ENCODE assay signal across 11 mouse cellular contexts in the genomic region with DNA sequence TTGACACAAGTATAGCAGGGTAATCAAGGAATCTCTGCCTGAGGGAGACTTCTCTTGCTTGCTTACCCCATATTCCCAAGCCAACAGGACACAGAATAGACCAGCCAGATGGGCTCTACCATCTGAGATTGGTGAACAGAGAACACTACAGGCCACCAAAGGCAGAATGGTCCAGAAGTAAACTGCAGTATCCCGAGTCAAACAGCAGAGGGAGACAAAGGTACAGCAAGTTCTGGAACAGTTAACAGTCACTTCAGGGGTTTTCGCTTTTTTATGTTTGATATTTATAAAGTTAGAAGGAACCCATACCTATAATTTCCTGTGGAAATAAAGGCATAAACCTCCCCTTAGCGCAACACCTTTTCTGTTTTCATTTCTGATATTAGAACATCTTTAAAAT.
DNase-seq lines count a peak whose midpoint lies in the region; TF ChIP-seq lines count a peak whose summit lies in the region.
"Had no signal": no experiment of that assay in that cellular context is flagged by ENCODE, and none has a peak within 500 bp of the region (broad histone marks: within the 10 kb centered on the region; RNA-seq: fewer than 3 reads in every experiment).

No protein-coding gene starts in this region.

- TF ChIP-seq CTCF in layer of hippocampus, adult 2 months (conservative IDR thresholded peaks at IDR 0.05) = peak; percentile 70

- no peak overlapping the region for H3K27ac ChIP-seq in layer of hippocampus, adult 2 months
- H3K27ac ChIP-seq: heart, embryonic 13.5 days; limb, embryonic 12.5 days had no signal

- DNase-seq in cerebellum, adult 18-20 months = peak; percentile 4 to 13
- no peak for DNase-seq in cerebellum, adult 8-10 months
- DNase-seq in left cerebral cortex, adult 18-20 months (ENCODE audit: low spot score in 2 of 2) = peak; percentile 52 to 53
- DNase-seq in left cerebral cortex, postnatal 4 days = no peak
- peak; percentile 67 for DNase-seq in ZHBTc4 (ENCODE audit: low read depth, low spot score)
- DNase-seq in layer of hippocampus, adult 2 months (ENCODE audit: low spot score in 2 of 2) = peak in 1 of 2 experiments; percentile 16
- DNase-seq in thymus, postnatal 14 days = no peak
- DNase-seq in cerebellum, adult 11 months = no peak
- DNase-seq: cerebellum, adult 9-11 months had no signal

- intact Hi-C loops in left cerebral cortex, postnatal 4 days (cut with DNase I) = no loop called here

- no peak overlapping the region for H3K4me3 ChIP-seq in layer of hippocampus, adult 2 months
- H3K4me3 ChIP-seq: heart, embryonic 13.5 days; limb, embryonic 12.5 days had no signal

Comparison
In these comparisons a context has a peak if more than half of its experiments do, and no peak if none do; other contexts are left out.
1. DNase-seq: peak in cerebellum, adult 18-20 months (2 of 2), left cerebral cortex, adult 18-20 months (2 of 2) and ZHBTc4 (single experiment); none in cerebellum, adult 8-10 months (single experiment), left cerebral cortex, postnatal 4 days (single experiment), thymus, postnatal 14 days (single experiment) and cerebellum, adult 11 months (single experiment).